Mouse (Mus musculus): ENCODE measurements around the gene Pla2g12a.

DNA sequence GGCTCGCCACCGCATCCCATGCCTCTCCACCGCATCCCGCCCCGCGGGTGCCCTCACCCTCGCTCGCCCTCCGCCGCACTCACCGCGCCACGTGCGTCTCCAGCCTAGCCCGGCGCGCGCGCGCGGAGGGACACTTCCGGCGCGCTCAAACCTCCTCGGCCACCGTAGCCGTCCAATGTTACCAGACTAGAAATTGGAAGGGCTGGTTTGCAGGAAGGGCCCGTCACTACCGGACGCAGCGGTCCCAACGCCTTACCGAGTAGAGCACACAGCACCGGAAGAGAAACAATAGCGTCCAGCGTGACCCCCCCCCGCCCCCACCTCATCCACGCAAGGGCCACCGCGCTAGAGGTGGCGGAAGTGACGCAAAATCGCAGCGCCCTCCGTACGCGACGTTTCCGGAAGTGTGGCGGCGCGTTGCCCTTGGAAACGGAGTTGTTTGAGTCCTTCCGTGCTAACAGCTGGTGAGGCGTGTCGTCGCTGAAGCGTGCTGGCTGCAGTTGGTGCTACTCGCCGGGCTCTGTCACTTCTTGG is 47.3 kb upstream of the Pla2g12a start, which contains the start of gene Gar1:
- no peak; the same call in 1 of the 2 replicates for TF ChIP-seq EP300 (IDR thresholded peaks at IDR 0.05)
- no peak for TF ChIP-seq CTCF (IDR thresholded peaks at IDR 0.05)

Data from lung, postnatal 0 days (tissue).